Mouse (Mus musculus): ENCODE data around the gene Olfr152.

The Olfr152 gene

DNA sequence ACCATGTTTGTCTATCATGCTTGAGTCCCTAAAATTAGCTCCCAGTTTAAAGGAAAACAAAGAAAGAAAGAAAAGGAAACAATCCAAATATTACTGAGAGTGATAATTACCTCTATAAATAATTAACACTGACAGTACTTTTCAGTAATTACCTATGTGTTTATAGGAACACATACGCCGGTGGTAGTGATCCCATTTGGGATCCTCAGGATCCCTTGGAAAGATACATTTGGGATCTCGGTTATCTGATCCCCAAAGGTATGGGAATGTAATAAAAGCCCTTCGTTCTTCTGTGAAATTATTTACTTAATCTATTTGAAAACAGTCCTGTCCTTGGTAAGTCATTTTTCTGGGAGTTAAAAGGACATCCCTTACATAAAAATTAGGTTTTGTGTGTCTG lies at the start of gene Olfr152:
TSS of gene Olfr152 (plus strand) at position 301 of the 400 bp plus-strand sequence.
- in situ Hi-C loops (cut with MboI; ENCODE audit: low sequenced_read_pairs), result no loop called here

DNA sequence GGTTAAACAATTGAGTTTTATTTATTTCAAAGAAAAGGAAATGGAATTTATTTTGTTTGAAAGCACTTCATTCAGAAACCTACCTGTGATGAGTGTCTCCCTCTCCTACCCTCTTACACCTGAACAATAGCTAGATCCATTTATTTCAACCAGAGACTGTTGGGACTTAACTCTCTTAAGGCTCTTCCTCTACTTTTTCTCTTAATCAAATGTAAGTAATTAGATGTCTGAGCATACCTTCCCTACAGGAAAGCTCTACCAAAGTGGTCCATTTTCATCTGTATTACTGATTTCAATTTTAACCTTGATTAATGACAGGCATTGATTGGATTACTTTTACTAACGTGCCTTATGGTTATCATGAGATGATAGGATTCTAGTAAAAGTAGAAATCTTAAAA lies 39.4 kb upstream of the Olfr152 start, which contains the start of gene Olfr1138:
TSS of gene Olfr1138 (minus strand) at position 101 of the 400 bp plus-strand sequence.
- in situ Hi-C loops (cut with MboI; ENCODE audit: low sequenced_read_pairs), result no loop called here

DNA sequence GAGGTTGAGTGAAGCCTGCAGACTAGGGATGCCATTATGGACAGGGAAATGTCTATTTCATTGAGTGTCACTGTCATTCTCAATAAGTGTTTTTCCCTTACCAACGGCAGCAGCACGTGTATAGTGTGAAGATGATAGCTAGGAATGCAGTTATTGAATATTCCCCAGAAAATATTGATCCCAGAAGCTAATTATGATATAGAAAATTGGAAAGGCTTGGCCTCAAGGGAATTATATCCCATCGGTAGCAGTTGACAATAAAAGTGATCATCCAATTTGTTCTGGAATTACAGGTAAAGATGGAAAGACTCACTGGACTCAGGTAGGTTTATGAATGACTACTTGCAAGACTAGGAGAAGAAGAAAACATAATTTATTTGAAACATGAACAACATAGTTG lies 35.8 kb upstream of the Olfr152 start, which contains the start of gene Olfr1140:
TSS of gene Olfr1140 (plus strand) at position 301 of the 400 bp plus-strand sequence.
- in situ Hi-C loops (cut with MboI; ENCODE audit: low sequenced_read_pairs), result no loop called here

DNA sequence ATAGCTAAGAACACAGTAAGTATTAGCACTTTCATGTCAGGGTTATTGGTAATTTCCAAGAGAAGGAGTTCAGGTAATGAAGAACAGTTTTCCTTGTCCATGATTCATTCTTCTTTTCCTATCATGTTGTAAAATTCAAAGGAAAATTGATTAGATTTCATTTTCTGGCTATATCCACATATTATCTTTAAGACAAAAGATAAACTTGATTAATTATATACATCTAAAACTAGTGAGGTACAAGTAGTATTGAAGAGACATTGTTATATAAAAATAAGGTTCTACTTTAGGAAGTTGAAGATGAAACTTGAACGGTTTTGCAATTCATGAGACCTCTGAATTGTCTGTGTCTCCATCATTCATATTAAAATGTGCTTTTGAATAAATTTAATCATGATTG lies 25.4 kb upstream of the Olfr152 start, which contains the start of gene Olfr1141:
TSS of gene Olfr1141 (minus strand) at position 101 of the 400 bp plus-strand sequence.
- in situ Hi-C loops (cut with MboI; ENCODE audit: low sequenced_read_pairs), result no loop called here

DNA sequence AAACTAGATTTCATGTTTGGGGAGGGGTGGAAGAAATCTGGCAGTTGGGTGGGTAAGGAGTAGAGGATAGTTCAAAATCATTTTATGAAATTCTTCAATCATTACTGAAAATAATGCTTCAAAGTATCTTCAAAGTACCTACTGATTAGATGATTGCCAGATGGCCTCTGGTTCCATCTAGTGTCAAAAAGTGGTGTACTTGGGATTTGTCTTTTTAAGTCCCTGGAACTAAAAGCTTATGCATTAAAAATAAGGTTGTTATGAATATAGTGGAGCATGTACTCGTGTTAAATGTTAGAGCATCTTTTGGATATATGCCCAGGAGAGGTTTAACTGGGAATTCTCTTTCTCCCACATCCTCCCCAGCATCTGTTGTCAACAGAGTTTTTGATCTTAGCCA lies 3.1 kb upstream of the Olfr152 start:
- in situ Hi-C loops (cut with MboI; ENCODE audit: low sequenced_read_pairs), result no loop called here

DNA sequence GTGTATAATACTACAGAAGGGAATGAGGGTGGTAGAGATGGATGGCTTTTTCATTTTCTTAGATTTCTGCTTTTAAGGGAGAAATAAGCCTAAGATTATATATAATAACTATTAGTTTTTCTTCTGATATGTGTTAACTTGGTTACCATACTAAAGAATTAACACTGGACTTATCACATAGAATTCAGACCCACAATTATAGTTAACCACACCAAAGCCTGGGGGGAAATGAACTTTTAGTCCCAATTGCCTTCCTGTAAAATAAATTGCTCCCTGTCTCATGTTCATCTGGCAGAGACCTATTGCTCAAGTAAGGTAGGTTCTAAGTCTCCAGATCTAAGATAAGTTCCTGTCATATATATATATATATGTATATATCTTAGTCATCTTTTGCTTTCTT lies 21.0 kb downstream of the Olfr152 start, which contains the start of gene Olfr1143:
TSS of gene Olfr1143 (plus strand) at position 301 of the 400 bp plus-strand sequence.
- in situ Hi-C loops (cut with MboI; ENCODE audit: low sequenced_read_pairs), result no loop called here

DNA sequence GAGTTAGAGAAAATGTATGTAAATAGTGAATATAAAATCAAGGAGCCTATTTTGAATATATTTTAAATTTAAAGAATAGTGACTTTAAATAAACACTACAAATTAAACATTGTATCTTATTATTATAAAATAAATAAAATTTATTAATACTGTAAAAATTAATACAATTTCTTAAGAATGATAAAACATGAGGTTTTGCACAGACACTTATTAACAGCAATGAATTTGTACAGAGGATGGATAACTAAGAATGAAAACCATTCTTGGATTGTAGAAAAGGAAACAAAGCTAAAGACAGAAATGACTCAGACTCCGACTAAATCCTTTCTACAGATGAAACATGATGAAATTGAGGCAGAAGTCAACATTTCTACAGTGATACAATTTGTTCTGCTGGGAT lies 30.2 kb downstream of the Olfr152 start, which contains the start of gene Olfr1145:
TSS of gene Olfr1145 (plus strand) at position 301 of the 400 bp plus-strand sequence.
- in situ Hi-C loops (cut with MboI; ENCODE audit: low sequenced_read_pairs), result no loop called here

DNA sequence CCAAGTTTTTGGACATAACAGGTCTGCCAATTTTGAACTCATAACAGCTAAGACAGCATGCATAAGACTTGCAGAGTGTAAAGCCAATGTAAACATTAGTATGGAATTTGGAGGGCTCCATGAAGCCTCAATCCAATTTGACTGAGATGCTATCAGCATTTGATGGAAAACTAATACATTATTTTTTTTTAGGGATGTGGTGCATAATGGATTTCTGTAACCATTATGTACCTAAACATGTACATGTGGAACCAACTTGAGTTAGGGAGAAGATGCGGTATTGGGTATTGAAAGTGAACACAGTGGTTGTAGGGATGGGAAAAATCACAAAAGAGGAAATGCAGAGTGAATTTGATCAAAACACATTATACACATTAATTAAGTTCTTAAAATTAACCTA lies 51.0 kb downstream of the Olfr152 start, which contains the start of gene Olfr1148:
TSS of gene Olfr1148 (plus strand) at position 301 of the 400 bp plus-strand sequence.
- in situ Hi-C loops (cut with MboI; ENCODE audit: low sequenced_read_pairs), result no loop called here
